Mouse (Mus musculus) neural tube, embryonic 12.5 days (tissue): ENCODE measurements around the gene Ehbp1. TPM values are rescaled to one million over a fixed set of nuclear protein-coding genes. Genes with fewer than 3 reads are reported as not detected.

Experiments used
- ATAC-seq: fragments of 200-750 bp; cut with Nextera tagmentation; 2 replicates; pipeline ENCODE4 v1.8.0; 2017; ENCODE audit warnings: low read depth, mild to moderate bottlenecking, moderate TSS enrichment, moderate library complexity; ENCODE audit not compliant: low FRiP score
- H3K27ac ChIP-seq: fragments of 300-500 bp; sonication (generic); 2 replicates; pipeline ENCODE4 v1.5.1; 2016
- H3K27me3 ChIP-seq: fragments of 300-500 bp; sonication (generic); replicated peaks from 2 replicates; pipeline ENCODE4 v1.6.1; 2016; ENCODE audit warnings: mild to moderate bottlenecking
- H3K36me3 ChIP-seq: fragments of 300-500 bp; sonication (generic); 2 replicates; pipeline ENCODE4 v1.6.1; 2016; ENCODE audit warnings: mild to moderate bottlenecking
- H3K4me1 ChIP-seq: fragments of 300-500 bp; sonication (generic); 2 replicates; pipeline ENCODE4 v1.6.1; 2016
- H3K4me2 ChIP-seq: fragments of 300-500 bp; sonication (generic); replicated peaks from 2 replicates; pipeline ENCODE4 v1.6.1; 2016; ENCODE audit warnings: mild to moderate bottlenecking
- H3K4me3 ChIP-seq: fragments of 300-500 bp; sonication (generic); 2 replicates; pipeline ENCODE4 v1.5.1; 2016
- H3K9ac ChIP-seq: fragments of 300-500 bp; sonication (generic); 2 replicates; pipeline ENCODE4 v1.6.1; 2016; ENCODE audit warnings: mild to moderate bottlenecking
- H3K9me3 ChIP-seq: fragments of 300-500 bp; sonication (generic); 2 replicates; pipeline ENCODE4 v1.6.1; 2016; ENCODE audit warnings: mild to moderate bottlenecking
- WGBS: fragments of 180-500 bp; shearing (Covaris S2); methylation state at CpG from one replicate; pipeline ENCODE4 v1.1.7; 2016; 5-methylcytosine and 5-hydroxymethylcytosine counted together
- polyA plus RNA-seq: library from polyadenylated mRNA; unstranded; fragments of >200 nt; fragmentation: Nextera tagmentation; extraction: Ambion mirVana; gene quantifications from 2 replicates; pipeline ENCODE4 v1.2.1, GENCODE M21; 2016

Gene Ehbp1
- polyA plus RNA-seq, 1 experiment from 2014 or later: 16.1 TPM

DNA sequence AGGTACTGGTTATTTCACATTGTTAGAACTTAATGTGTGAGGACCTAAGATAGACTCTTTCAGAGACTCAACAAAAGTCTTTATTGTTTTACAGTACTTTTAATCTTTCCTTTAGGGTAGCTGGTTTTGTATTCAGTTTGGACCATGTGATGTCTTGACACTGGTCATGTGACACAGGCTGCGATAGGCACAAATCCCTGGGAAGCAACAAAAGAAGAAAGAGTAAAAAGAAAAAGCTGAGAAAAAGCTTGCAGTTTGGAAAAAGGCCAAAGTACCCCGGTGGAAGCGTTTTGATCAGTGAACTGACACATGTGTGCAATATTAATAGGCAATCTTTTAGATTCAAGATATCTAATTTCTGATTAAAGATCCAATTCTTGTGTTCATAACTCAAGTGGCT is 325.8 kb downstream of the Ehbp1 start:
- peaks cover 2% of the 10 kb centered on the region; the same call in 1 of the 2 replicates for H3K27me3 ChIP-seq
- H3K9me3 ChIP-seq: no peaks in the 10 kb centered on the region
- H3K9ac ChIP-seq: no peak overlapping the region
- no peaks in the 10 kb centered on the region for H3K4me1 ChIP-seq
- no peaks in the 10 kb centered on the region for H3K36me3 ChIP-seq
- no peak for ATAC-seq
- H3K27ac ChIP-seq: no peak overlapping the region
- no peak overlapping the region for H3K4me3 ChIP-seq
- H3K4me2 ChIP-seq: no peak overlapping the region
- 64% methylated on average over 3 of the region's 3 CpGs for WGBS

DNA sequence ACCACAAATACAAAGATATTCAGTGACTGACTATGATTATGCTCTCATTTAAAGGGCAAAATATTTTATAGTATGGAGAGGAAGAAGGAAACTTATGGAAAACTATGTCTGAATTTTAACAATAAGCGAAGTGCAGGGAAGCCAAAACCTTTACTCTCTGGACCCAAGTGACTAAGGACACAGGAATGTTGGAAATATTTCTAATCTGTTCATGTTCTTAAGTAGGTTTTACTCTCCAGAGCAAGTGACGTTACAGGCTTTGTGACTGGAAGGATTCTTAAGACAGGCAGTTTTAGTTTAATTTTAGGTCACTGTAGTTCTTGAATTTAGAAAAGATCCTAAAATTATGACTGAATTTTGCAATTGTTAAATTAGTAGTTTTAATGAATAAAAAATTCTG is 333.3 kb downstream of the Ehbp1 start:
- Histone ChIP-seq H3K9me3 (no peaks in the 10 kb centered on the region), H3K4me3 (no peak overlapping the region), H3K4me1 (peaks cover 17% of the 10 kb centered on the region), H3K27ac (no peak overlapping the region), H3K4me2 (no peak overlapping the region), H3K36me3 (no peaks in the 10 kb centered on the region), H3K9ac (no peak overlapping the region), H3K27me3 (peaks cover 69% of the 10 kb centered on the region)
- no peak for ATAC-seq
- WGBS: 23% methylated on average over 2 of the region's 2 CpGs

DNA sequence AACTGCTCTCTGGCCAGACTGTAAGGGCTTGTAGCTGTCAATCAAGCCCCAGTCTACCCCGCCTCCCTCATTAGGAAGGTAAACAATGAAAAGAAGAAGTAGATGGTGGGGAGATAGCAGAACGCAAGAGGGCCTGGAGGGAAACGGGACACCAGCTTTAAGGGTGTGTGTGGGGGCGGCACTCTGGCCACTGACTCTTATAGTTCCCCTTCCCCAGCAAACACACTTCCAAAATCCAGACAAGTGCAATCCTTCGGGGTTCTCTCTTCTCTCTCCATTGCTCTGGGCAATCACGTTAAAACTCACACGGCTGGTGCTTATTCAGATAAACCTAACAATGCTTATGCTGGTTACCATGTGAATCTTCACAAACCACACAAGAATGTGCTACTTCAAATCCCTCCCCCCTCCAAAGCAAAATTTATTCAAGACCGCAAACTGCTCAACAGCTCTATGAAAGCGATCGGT is 333.9 kb downstream of the Ehbp1 start:
- no peak overlapping the region for H3K4me3 ChIP-seq
- no peak overlapping the region for H3K27ac ChIP-seq
- H3K27me3 ChIP-seq: peaks cover 75% of the 10 kb centered on the region
- ATAC-seq: peak; percentile 42; the same call in 1 of the 2 replicates
- no peak overlapping the region for H3K9ac ChIP-seq
- H3K4me1 ChIP-seq: peaks cover 23% of the 10 kb centered on the region
- no peaks in the 10 kb centered on the region for H3K36me3 ChIP-seq
- H3K4me2 ChIP-seq: peak overlapping the region; percentile 35; the same call in 1 of the 2 replicates
- 1% methylated on average over 10 of the region's 10 CpGs for WGBS
- no peaks in the 10 kb centered on the region for H3K9me3 ChIP-seq

DNA sequence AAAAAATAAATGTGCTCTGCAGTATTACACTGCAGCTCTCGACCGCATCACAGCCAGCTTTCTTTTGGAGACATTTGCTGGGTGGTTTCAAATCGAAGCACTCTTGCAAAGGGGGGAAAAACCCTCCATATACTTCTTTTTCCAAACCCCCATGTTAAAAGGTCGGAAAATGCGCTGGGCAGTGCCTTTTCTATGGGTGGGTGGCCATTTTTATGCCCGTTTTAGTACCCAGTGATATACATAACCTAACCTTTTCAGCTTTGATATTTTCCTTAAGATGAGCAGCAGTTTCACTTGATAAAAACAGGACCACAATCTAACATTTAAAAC is 334.3 kb downstream of the Ehbp1 start:
- Histone ChIP-seq H3K9me3 (no peaks in the 10 kb centered on the region), H3K36me3 (no peaks in the 10 kb centered on the region), H3K9ac (no peak overlapping the region), H3K27ac (no peak overlapping the region), H3K4me1 (peaks cover 26% of the 10 kb centered on the region), H3K4me3 (no peak overlapping the region), H3K27me3 (peaks cover 78% of the 10 kb centered on the region), H3K4me2 (peak overlapping the region; percentile 35)
- WGBS: 2% methylated on average over 6 of the region's 6 CpGs
- ATAC-seq: no peak

GRCm38 (mm10) chr11:22007088-22007780 is 334.9 kb downstream of the Ehbp1 start:
- H3K4me3 ChIP-seq: no peak overlapping the region
- no peak for ATAC-seq
- no peak overlapping the region for H3K9ac ChIP-seq
- peak overlapping the region; percentile 35 for H3K4me2 ChIP-seq
- 2% methylated on average over 20 of the region's 20 CpGs for WGBS
- H3K9me3 ChIP-seq: no peaks in the 10 kb centered on the region
- no peaks in the 10 kb centered on the region for H3K36me3 ChIP-seq
- peaks cover 83% of the 10 kb centered on the region for H3K27me3 ChIP-seq
- H3K4me1 ChIP-seq: peaks cover 28% of the 10 kb centered on the region
- H3K27ac ChIP-seq: no peak overlapping the region

DNA sequence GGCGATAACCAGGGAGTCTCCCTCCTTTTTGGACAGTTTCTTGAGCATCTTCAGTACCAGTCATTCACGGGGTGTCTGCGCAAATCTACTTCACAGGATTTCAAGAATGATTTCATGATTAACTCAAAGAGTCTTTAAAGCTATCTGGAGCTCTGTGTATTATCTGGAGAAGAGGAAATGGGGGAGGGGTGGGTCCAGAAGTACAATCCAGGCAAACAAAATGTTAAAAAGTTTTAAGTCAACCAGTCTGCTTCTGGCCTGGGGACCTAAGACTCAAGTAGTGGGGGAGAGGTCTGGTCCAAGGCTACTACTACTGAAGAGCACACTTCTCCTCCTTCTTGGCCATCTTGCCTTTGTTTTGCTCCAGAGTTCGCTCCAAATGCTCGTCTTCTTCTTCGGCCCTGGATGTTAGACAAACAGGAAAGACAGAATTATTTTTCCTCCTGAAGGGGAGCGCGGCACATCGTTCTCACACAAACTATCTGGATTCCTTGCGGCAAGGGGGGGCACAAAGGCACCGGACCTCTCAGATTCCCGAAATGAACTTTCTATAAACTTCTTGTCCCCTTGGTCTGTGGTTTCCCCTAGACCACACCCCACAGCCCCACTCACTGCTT is 335.5 kb downstream of the Ehbp1 start:
- Histone ChIP-seq H3K9me3 (no peaks in the 10 kb centered on the region), H3K9ac (no peak overlapping the region), H3K27ac (no peak overlapping the region), H3K4me1 (peaks cover 33% of the 10 kb centered on the region), H3K36me3 (no peaks in the 10 kb centered on the region), H3K27me3 (peaks cover 89% of the 10 kb centered on the region), H3K4me3 (no peak overlapping the region), H3K4me2 (no peak overlapping the region)
- 11% methylated on average over 12 of the region's 12 CpGs for WGBS
- no peak for ATAC-seq

- no peak overlapping the region for H3K4me3 ChIP-seq
- H3K4me2 ChIP-seq: no peak overlapping the region
- WGBS: 6% methylated on average over 9 of the region's 9 CpGs
- ATAC-seq: no peak
- H3K27me3 ChIP-seq: peaks cover 90% of the 10 kb centered on the region
- H3K9me3 ChIP-seq: no peaks in the 10 kb centered on the region
- H3K36me3 ChIP-seq: no peaks in the 10 kb centered on the region
- no peak overlapping the region for H3K9ac ChIP-seq
- H3K4me1 ChIP-seq: peaks cover 43% of the 10 kb centered on the region
- no peak overlapping the region for H3K27ac ChIP-seq
Measured at GRCm38 (mm10) chr11:22005281-22005870, 336.7 kb downstream of the Ehbp1 start.

- under 1% methylated on average over 18 of the region's 18 CpGs for WGBS
- Histone ChIP-seq H3K4me2 (no peak overlapping the region), H3K4me3 (no peak overlapping the region), H3K36me3 (no peaks in the 10 kb centered on the region), H3K4me1 (peaks cover 44% of the 10 kb centered on the region), H3K9ac (no peak overlapping the region), H3K27me3 (peaks cover 93% of the 10 kb centered on the region), H3K9me3 (no peaks in the 10 kb centered on the region), H3K27ac (no peak overlapping the region)
- ATAC-seq: no peak
Measured at GRCm38 (mm10) chr11:22004331-22004841, 337.7 kb downstream of the Ehbp1 start.

DNA sequence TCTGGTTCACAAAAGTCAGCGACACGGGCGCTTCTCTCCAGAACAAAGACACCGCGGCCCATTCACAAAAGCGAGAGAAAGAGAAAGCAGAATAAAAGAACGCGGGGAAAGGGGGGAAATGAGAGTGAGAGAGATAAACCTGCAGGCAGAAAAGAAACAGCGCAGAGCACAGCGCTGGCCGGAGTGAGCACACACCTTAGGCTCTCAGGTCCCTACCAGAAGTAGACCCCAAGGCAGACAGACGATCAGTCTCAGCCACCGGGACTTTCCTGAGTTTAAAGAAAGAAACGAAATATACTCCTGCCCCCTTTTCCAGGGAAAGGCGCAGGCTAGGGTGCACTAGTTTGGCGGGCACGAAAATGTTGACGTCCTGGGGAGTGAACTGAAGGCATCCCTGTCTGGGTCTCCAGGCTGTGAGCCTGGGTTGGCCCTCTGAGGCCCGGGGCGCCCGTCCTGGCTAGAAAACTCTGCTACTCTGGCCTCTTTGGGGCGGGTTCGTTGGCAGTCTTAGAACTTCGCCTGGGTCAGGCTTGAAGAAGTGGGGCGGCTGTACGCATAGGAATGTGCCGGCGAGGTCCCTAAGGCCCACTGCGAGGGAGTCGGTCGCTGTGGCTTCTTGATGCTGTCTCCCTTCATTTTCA is 338.6 kb downstream of the Ehbp1 start:
- no peaks in the 10 kb centered on the region for H3K36me3 ChIP-seq
- peaks cover 97% of the 10 kb centered on the region for H3K27me3 ChIP-seq
- no peak overlapping the region for H3K9ac ChIP-seq
- no peak for ATAC-seq
- peak overlapping the region; percentile 16; the same call in 1 of the 2 replicates for H3K4me2 ChIP-seq
- no peak overlapping the region for H3K4me3 ChIP-seq
- H3K4me1 ChIP-seq: peaks cover 43% of the 10 kb centered on the region
- no peak overlapping the region for H3K27ac ChIP-seq
- under 1% methylated on average over 31 of the region's 31 CpGs for WGBS
- H3K9me3 ChIP-seq: no peaks in the 10 kb centered on the region

- Histone ChIP-seq H3K9ac (peak within 1 kb of the TSS; percentile 42; the same call in 1 of the 2 replicates), H3K36me3 (no peaks in the 10 kb centered on the region), H3K27ac (no peak within 1 kb of the TSS), H3K4me2 (peak within 1 kb of the TSS; percentile 83), H3K4me1 (peaks cover 37% of the 10 kb centered on the region), H3K4me3 (peak within 1 kb of the TSS; percentile 43), H3K9me3 (no peaks in the 10 kb centered on the region), H3K27me3 (peaks cover 97% of the 10 kb centered on the region)
- ATAC-seq: no peak
- WGBS: under 1% methylated on average over 34 of the region's 34 CpGs
Measured at GRCm38 (mm10) chr11:22002783-22003340, 339.2 kb downstream of the Ehbp1 start, which contains the start of gene Otx1. Gene Otx1 (minus strand): TSS chr11:22002897.

GRCm38 (mm10) chr11:22002062-22002782 is 339.9 kb downstream of the Ehbp1 start:
- H3K4me2 ChIP-seq: peak overlapping the region; percentile 83
- no peak for ATAC-seq
- no peaks in the 10 kb centered on the region for H3K36me3 ChIP-seq
- no peaks in the 10 kb centered on the region for H3K9me3 ChIP-seq
- no peak overlapping the region for H3K27ac ChIP-seq
- peak overlapping the region; percentile 43 for H3K4me3 ChIP-seq
- H3K27me3 ChIP-seq: peaks cover 95% of the 10 kb centered on the region
- under 1% methylated on average over 34 of the region's 34 CpGs for WGBS
- H3K9ac ChIP-seq: peak overlapping the region; percentile 42; the same call in 1 of the 2 replicates
- peaks cover 31% of the 10 kb centered on the region for H3K4me1 ChIP-seq
